Mouse (Mus musculus): ENCODE results near the gene Efcc1. TPM values are rescaled to one million over a fixed set of nuclear protein-coding genes. Genes with fewer than 3 reads are reported as not detected.

The Efcc1 gene
- under 1 TPM; 0.35 to 0.89 TPM for polyA plus RNA-seq (2017; shearing (Covaris generic))

GRCm38 (mm10) chr6:87730591-87731462 lies at the start of gene Efcc1:
Efcc1 (plus strand) TSS chr6:87730869.

GRCm38 (mm10) chr6:87777842-87778241 lies 47.2 kb downstream of the Efcc1 start, which contains the start of gene Gp9:
Gp9 (plus strand) TSS chr6:87778072.

Other genes with a start within 250 kb of the Efcc1 start
- 100 to 1,000 TPM; 151 to 170 TPM for gene Arhgap25, start 197.6 kb upstream of the Efcc1 start, polyA plus RNA-seq (2017; shearing (Covaris generic))
- 1 to 10 TPM in 1 of 2 experiments, under 1 TPM in 1; 0.12 to 1.8 TPM for gene Prokr1, start 140.1 kb upstream of the Efcc1 start, polyA plus RNA-seq (2017; shearing (Covaris generic))
- 10 to 100 TPM in 1 of 2 experiments, 1 to 10 TPM in 1; 7.1 to 10.2 TPM for gene Aplf, start 58.7 kb upstream of the Efcc1 start, polyA plus RNA-seq (2017; shearing (Covaris generic))
- gene Gp9, start 47.2 kb downstream of the Efcc1 start, polyA plus RNA-seq (2017; shearing (Covaris generic)): not detected
- 10 to 100 TPM; 38.7 to 41.2 TPM for gene Rab43, start 81.3 kb downstream of the Efcc1 start, polyA plus RNA-seq (2017; shearing (Covaris generic))
- gene Gm45140, start 104.9 kb downstream of the Efcc1 start, polyA plus RNA-seq (2017; shearing (Covaris generic)): 10 to 100 TPM; 14.9 to 15.6 TPM
- gene Isy1, start 107.9 kb downstream of the Efcc1 start, polyA plus RNA-seq (2017; shearing (Covaris generic)): 10 to 100 TPM; 73.0 to 83.9 TPM
- 1,000 to 10,000 TPM; 1,029 to 1,151 TPM for gene Cnbp, start 120.2 kb downstream of the Efcc1 start, polyA plus RNA-seq (2017; shearing (Covaris generic))
- gene Copg1, start 156.9 kb downstream of the Efcc1 start, polyA plus RNA-seq (2017; shearing (Covaris generic)): 100 to 1,000 TPM; 149 to 177 TPM
- gene Hmces, start 183.1 kb downstream of the Efcc1 start, polyA plus RNA-seq (2017; shearing (Covaris generic)): 10 to 100 TPM; 45.7 to 58.2 TPM